Mouse (Mus musculus) heart, postnatal 0 days (tissue): ENCODE measurements at regions not wholly inside any gene's neighbourhood (a gene's known extent, or its start where the extent isn't known, plus 50 kb on each side); places are given as distances from the start of the nearest gene placed in this dataset.

Experiments
- ATAC-seq: fragments of 200-750 bp; cut with Nextera tagmentation; 2 replicates; pipeline ENCODE4 v1.8.0; 2017; ENCODE audit warnings: low read depth, moderate number of reproducible peaks, moderate library complexity; ENCODE audit not compliant: insufficient read depth
- DNase-seq: peaks from one replicate; pipeline ENCODE4 v3.0.0-alpha.2; 2016; ENCODE audit warnings: low spot score
- H3K27ac ChIP-seq: fragments of 300-500 bp; sonication (generic); 2 replicates; pipeline ENCODE4 v1.5.1; 2014; ENCODE audit warnings: low read depth, mild to moderate bottlenecking
- H3K27me3 ChIP-seq: fragments of 300-500 bp; sonication (generic); 2 replicates; pipeline ENCODE4 v1.6.1; 2014; ENCODE audit warnings: low read length, mixed read lengths; ENCODE audit not compliant: control insufficient read depth, insufficient read depth
- H3K36me3 ChIP-seq: fragments of 300-500 bp; sonication (generic); replicated peaks from 2 replicates; pipeline ENCODE4 v1.6.1; 2014; ENCODE audit warnings: low read length, mixed read lengths; ENCODE audit not compliant: control insufficient read depth, insufficient read depth
- H3K4me1 ChIP-seq: fragments of 300-500 bp; sonication (generic); 2 replicates; pipeline ENCODE4 v1.6.1; 2014; ENCODE audit warnings: antibody characterized with exemption; ENCODE audit not compliant: control insufficient read depth, insufficient read depth
- H3K4me2 ChIP-seq: fragments of 300-500 bp; sonication (generic); 2 replicates; pipeline ENCODE4 v1.6.1; 2014; ENCODE audit warnings: low read depth, mild to moderate bottlenecking, low read length, moderate library complexity
- H3K4me3 ChIP-seq: fragments of 300-500 bp; sonication (generic); 2 replicates; pipeline ENCODE4 v1.5.1; 2014; ENCODE audit warnings: low read depth, low read length
- H3K9ac ChIP-seq: fragments of 300-500 bp; sonication (generic); replicated peaks from 2 replicates; pipeline ENCODE4 v1.6.1; 2014; ENCODE audit warnings: low read depth, low read length, mixed read lengths
- H3K9me3 ChIP-seq: fragments of 300-500 bp; sonication (generic); replicated peaks from 2 replicates; pipeline ENCODE4 v1.6.1; 2016; ENCODE audit warnings: low read length; ENCODE audit not compliant: control insufficient read depth
- CTCF ChIP-seq: IDR thresholded peaks from 2 replicates; pipeline ENCODE4 v1.5.1; 2016; ENCODE audit warnings: antibody characterized with exemption, control low read depth, low read depth
- EP300 ChIP-seq: IDR thresholded peaks from 2 replicates; pipeline ENCODE4 v1.6.1; 2016; ENCODE audit warnings: antibody characterized with exemption, low read depth
- WGBS: fragments of 180-500 bp; shearing (Covaris S2); extraction: QIAGEN DNeasy Blood & Tissue Kit; methylation state at CpG from one replicate; pipeline ENCODE4 v1.1.7; 2014; 5-methylcytosine and 5-hydroxymethylcytosine counted together

DNA sequence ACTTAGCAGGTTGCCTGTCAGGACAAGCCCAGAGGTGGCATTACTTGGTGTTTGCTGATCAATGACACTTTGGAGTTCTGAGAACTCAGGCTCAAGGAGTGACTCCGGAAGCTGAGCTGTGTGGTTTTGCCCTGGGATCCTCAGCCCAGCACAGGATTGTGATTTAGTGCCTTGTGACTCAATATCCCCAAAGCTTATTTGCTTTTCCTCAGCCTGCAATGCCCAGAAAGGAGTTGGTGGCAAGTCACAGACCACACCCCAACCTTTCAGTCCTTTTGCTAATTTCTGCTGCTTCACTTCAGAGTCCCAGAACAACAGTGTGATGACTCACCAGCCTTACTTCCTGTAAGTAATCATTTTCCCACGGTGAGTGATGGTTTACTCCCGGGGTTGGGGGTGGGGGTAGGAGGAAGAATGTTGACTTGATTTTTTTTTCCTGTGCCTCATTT, 198.5 kb upstream of the Marcks start:
- Histone ChIP-seq H3K9ac (no peak overlapping the region), H3K36me3 (no peaks in the 10 kb centered on the region), H3K9me3 (no peaks in the 10 kb centered on the region), H3K4me1 (no peaks in the 10 kb centered on the region; the same call in 1 of the 2 replicates), H3K4me2 (no peak overlapping the region), H3K27me3 (no peaks in the 10 kb centered on the region), H3K4me3 (no peak overlapping the region), H3K27ac (peak overlapping the region; percentile 69)
- DNase-seq (peak; percentile 57), ATAC-seq (peak; percentile 47; the same call in 1 of the 2 replicates)
- 16% methylated on average over 3 of the region's 3 CpGs for WGBS
- TF ChIP-seq CTCF (no peak), EP300 (no peak)

DNA sequence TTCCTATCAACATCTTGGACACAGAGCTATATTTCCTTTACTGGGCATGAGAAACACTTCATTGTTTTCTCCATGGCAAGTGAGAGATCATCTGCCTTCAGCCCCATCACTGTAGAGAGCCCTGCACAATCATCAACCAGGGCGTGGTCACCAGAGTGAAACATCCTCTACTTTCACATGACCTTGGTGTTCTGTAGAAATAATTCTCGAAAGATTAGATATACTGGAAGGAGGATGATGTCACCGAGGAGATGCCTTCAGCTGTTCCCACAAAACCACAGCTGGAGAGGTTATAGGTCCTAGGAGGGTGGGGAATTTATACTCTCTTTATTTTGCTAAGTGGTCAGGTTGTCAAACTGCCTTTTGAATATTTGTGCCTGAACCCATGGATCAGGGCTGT, 196.4 kb upstream of the Marcks start:
- DNase-seq (no peak), ATAC-seq (0 out of 2 replicates have a peak, but pooled peaks have one; percentile 14)
- no peaks in the 10 kb centered on the region for H3K27me3 ChIP-seq
- no peak overlapping the region for H3K27ac ChIP-seq
- no peak overlapping the region for H3K4me3 ChIP-seq
- H3K9ac ChIP-seq: no peak overlapping the region
- H3K36me3 ChIP-seq: no peaks in the 10 kb centered on the region
- no peaks in the 10 kb centered on the region; the same call in 1 of the 2 replicates for H3K4me1 ChIP-seq
- H3K4me2 ChIP-seq: no peak overlapping the region
- no peaks in the 10 kb centered on the region for H3K9me3 ChIP-seq
- WGBS: 50% methylated on average over 3 of the region's 3 CpGs
- TF ChIP-seq EP300: no peak
- no peak for TF ChIP-seq CTCF

GRCm38 (mm10) chr10:37326168-37326534, 187.4 kb upstream of the Marcks start:
- H3K27me3 ChIP-seq: no peaks in the 10 kb centered on the region
- WGBS: 67% methylated on average over 3 of the region's 3 CpGs
- no peak overlapping the region for H3K4me3 ChIP-seq
- H3K4me2 ChIP-seq: no peak overlapping the region
- no peaks in the 10 kb centered on the region for H3K9me3 ChIP-seq
- no peak overlapping the region for H3K9ac ChIP-seq
- no peak for DNase-seq
- no peaks in the 10 kb centered on the region for H3K4me1 ChIP-seq
- no peaks in the 10 kb centered on the region for H3K36me3 ChIP-seq
- no peak for TF ChIP-seq CTCF
- no peak for TF ChIP-seq EP300
- no peak overlapping the region for H3K27ac ChIP-seq
- no peak for ATAC-seq

GRCm38 (mm10) chr10:37325514-37326167, 186.9 kb upstream of the Marcks start:
- no peaks in the 10 kb centered on the region for H3K27me3 ChIP-seq
- DNase-seq (no peak), ATAC-seq (no peak)
- H3K4me2 ChIP-seq: no peak overlapping the region
- no peaks in the 10 kb centered on the region for H3K9me3 ChIP-seq
- WGBS: 53% methylated on average over 6 of the region's 6 CpGs
- H3K4me1 ChIP-seq: no peaks in the 10 kb centered on the region
- no peak overlapping the region for H3K9ac ChIP-seq
- H3K36me3 ChIP-seq: no peaks in the 10 kb centered on the region
- TF ChIP-seq EP300 (no peak), CTCF (no peak)
- no peak overlapping the region for H3K27ac ChIP-seq
- no peak overlapping the region for H3K4me3 ChIP-seq

DNA sequence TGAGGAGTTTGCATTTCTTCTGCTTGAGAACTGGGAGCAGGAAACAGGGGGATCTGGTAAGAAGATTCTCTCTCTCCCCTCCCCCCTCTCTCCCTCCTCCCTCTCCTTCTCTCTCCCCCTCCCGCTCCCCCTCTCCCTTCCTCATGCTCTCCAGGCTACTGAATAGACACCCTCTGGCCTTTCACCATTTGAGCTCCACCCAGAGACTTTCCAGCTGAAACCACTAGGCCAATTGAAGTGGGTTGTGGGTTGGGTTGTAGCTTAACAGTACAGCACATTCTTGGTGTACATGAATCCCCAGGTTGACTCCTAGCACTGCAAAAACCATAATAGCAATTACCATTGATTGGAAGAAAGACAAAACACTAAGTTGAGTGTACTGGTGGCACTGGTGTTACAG, 185.0 kb upstream of the Marcks start:
- Histone ChIP-seq H3K4me3 (no peak overlapping the region), H3K27ac (no peak overlapping the region), H3K36me3 (no peaks in the 10 kb centered on the region), H3K4me2 (no peak overlapping the region), H3K9me3 (no peaks in the 10 kb centered on the region), H3K27me3 (no peaks in the 10 kb centered on the region), H3K9ac (no peak overlapping the region), H3K4me1 (no peaks in the 10 kb centered on the region)
- DNase-seq: no peak
- TF ChIP-seq CTCF (no peak), EP300 (no peak)
- no peak for ATAC-seq
- WGBS: 76% methylated on average over 1 of the region's 1 CpGs

- WGBS: 67% methylated on average over 1 of the region's 1 CpGs
- DNase-seq: no peak
- Histone ChIP-seq H3K36me3 (no peaks in the 10 kb centered on the region), H3K9me3 (no peaks in the 10 kb centered on the region), H3K4me2 (no peak overlapping the region), H3K27me3 (no peaks in the 10 kb centered on the region), H3K9ac (no peak overlapping the region), H3K4me3 (no peak overlapping the region), H3K4me1 (no peaks in the 10 kb centered on the region), H3K27ac (no peak overlapping the region)
- TF ChIP-seq CTCF: no peak
- no peak for TF ChIP-seq EP300
- no peak for ATAC-seq
Measured at GRCm38 (mm10) chr10:37322809-37323208, 184.1 kb upstream of the Marcks start.
